Mouse (Mus musculus): ENCODE results near the gene Ccnt1.
A peak's percentile ranks its signal among the peaks of the same experiment; 100 is the strongest.

The Ccnt1 gene

DNA sequence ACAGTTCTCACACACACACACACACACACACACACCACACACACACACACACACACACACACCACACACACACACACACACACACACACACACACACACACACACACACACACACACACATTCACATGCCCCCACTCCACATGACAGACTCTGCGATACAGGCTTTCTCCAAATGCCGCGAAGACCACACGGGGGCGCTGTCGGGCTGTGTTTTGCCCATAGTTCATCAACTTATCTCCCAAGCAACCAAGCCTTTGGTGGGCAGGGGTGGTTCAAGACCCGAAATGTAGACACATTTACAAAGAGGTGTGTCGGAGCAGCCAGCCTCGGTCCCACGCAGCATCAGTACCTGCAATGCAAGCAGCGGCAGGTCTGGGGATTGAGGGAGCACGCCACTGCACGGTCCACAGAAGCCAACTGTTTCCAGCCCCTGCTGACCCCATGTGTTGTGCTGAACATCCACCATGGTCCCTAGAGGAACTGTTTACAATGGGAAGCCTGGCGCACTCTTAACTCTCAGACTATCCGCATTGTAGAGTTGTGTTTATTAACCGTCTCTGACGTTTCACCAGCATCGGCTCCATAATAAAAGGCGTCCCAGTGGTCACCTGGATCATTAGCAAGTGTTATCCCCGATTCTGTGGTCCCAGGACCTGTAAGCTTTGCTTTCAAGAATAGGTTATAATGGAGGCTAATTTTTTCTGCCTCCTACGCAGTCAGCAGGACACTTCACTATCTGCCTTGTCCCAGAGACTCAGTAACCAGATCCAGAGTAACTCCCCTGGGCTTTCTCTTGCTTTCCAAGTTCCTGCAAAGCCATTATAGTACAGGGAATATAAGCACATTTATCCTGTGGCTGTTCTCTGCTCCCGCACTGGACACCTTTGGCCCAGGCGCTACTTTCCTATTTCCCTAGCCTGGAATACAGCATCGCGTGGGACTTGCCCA is 60.0 kb downstream of the Ccnt1 start:
- DNase-seq (ENCODE audit: low read depth, low spot score) = peak; percentile 80

DNA sequence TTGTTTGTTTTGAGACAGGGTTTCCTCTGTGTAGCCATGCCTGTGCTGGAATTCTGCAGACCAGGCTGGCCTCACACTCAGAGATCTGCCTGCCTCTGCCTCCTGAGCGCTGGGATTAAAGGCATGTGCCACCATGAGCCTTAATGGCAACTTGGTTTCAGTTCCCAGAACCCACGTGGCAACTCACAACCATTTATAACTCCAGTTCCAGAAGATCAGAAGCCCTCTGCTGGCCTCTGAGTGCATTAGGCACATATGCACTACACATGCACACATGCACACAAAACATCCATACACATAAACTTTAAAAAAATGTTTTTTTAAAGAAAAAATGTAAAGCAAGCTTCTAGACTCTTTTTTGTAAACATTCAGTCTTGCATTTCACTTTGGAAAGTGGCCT is 61.3 kb downstream of the Ccnt1 start:
- no peak for DNase-seq (ENCODE audit: low read depth, low spot score)

DNA sequence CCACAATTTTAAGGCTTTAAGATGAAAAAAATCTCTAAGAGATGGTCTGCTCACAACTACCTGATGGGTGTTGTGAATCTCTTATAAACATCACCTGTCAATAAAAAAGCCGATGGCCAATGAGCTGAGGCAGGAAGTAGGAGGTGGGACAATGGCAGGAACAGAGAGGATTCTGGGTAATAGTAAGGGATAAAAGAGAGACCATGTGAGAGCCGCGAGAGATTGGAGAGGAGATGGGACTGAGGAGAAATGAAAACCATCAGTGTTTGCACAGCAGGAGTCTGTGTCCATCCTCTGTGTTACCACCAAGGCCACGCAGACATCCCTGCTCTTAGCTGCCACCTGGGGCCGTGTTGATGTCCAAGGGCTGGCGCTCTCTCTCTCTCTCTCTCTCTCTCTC is 63.4 kb downstream of the Ccnt1 start:
- DNase-seq (ENCODE audit: low read depth, low spot score) = no peak

- DNase-seq (ENCODE audit: low read depth, low spot score) = no peak
These were observed 64.3 kb downstream of the Ccnt1 start for GRCm38 (mm10) chr15:98506253-98506957.

DNA sequence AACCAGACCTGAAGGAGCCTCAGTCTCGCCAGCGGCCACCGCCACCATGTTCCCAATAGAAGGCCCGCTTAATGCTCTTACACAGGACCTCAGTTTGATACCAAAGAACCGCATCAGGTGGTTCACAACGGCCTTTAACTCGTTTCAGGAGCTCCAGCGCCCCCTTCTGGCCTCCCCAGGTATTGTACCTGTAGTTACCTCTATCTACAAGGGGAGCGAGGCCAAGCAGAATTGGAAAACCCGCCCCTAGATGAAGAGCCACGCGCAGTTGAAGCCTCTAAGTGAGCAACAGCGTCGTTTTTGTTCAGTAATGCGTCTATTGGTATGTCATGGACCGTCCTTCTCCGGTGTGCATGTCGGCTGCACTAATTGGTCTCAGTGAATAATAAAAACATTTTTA is 66.2 kb downstream of the Ccnt1 start:
- DNase-seq (ENCODE audit: low read depth, low spot score) = peak; percentile 77

DNA sequence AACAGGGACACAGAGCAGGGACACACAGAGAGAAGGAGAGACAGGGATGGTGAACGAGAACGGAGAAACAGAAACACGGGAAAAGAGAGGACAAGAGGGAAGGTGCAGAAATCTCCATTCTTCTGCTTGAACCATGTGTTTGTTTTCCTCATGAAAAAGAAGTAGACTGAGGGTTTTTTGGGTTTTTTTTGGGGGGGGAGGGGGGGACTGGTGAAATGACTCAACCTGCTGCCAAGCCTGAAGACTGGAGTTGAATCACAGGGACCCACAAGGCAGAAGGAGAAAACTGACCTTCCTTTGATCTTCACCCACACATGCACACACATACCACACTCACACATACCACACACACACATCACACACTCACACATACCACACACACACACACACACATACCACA is 67.4 kb downstream of the Ccnt1 start:
- no peak for DNase-seq (ENCODE audit: low read depth, low spot score)

DNA sequence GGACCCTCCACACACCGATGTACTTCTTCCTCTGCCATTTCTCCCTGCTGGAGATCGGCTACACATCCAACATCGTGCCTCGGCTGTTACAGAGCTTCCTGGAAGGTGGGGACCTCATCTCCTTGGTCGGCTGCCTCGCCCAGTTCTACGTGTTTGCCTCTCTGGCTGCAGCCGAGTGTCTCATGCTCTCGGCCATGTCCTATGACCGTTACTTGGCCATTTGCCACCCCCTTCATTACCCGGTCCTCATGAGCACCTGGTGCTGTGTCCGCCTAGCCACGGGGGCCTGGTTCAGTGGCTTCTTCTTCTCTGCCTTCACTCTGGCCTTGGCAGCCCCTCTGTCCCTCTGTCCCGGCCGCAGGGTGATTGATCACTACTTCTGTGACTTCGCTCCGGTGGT is 73.1 kb downstream of the Ccnt1 start:
- DNase-seq (ENCODE audit: low read depth, low spot score) = no peak

GRCm38 (mm10) chr15:98492102-98492501 is 78.6 kb downstream of the Ccnt1 start, which contains the start of gene Olfr279:
Gene Olfr279, plus strand, starts transcription at chr15:98492402.
- DNase-seq (ENCODE audit: low read depth, low spot score) = no peak

DNA sequence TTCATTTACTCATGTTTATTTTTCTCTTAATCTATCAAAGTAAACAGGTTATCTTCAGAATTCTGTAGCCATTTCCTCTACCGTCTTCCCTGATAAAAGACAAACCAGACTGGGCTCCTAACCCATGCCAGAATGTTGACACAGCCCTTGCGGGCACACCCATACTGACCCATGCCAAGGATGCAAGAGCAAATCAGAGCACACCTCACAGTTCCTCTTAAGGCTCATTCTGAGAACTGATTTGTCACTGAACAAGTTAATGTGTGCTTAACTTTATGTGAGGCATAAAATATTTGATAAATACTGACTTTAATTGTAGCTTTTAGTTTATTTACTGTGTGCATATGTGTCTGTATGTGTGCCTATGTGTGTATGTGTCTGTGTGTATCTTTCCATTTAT is 79.4 kb downstream of the Ccnt1 start:
- no peak for DNase-seq (ENCODE audit: low read depth, low spot score)

All from mesoderm, embryonic 11.5 days (tissue).